Mouse (Mus musculus) stomach, embryonic 15.5 days (tissue): ENCODE results near the gene Ankrd1. TPM values are rescaled to one million over a fixed set of nuclear protein-coding genes. Genes with fewer than 3 reads are reported as not detected.

Source experiments
- ATAC-seq: fragments of 200-750 bp; cut with Nextera tagmentation; 2 replicates; pipeline ENCODE4 v1.8.0; 2017; ENCODE audit warnings: low read depth, moderate number of reproducible peaks, moderate TSS enrichment; ENCODE audit not compliant: insufficient read depth, low FRiP score
- H3K27ac ChIP-seq: fragments of 300-500 bp; sonication (generic); 2 replicates; pipeline ENCODE4 v1.5.1; 2015; ENCODE audit warnings: mild to moderate bottlenecking, inconsistent platforms
- H3K27me3 ChIP-seq: fragments of 300-500 bp; sonication (generic); replicated peaks from 2 replicates; pipeline ENCODE4 v1.6.1; 2015; ENCODE audit warnings: inconsistent platforms
- H3K36me3 ChIP-seq: fragments of 300-500 bp; sonication (generic); 2 replicates; pipeline ENCODE4 v1.6.1; 2015; ENCODE audit warnings: inconsistent platforms
- H3K4me1 ChIP-seq: fragments of 300-500 bp; sonication (generic); 2 replicates; pipeline ENCODE4 v1.6.1; 2015; ENCODE audit warnings: inconsistent platforms
- H3K4me2 ChIP-seq: fragments of 300-500 bp; sonication (generic); 2 replicates; pipeline ENCODE4 v1.6.1; 2015; ENCODE audit warnings: mild to moderate bottlenecking, inconsistent platforms
- H3K4me3 ChIP-seq: fragments of 300-500 bp; sonication (generic); replicated peaks from 2 replicates; pipeline ENCODE4 v1.5.1; 2015; ENCODE audit warnings: inconsistent platforms
- H3K9ac ChIP-seq: fragments of 300-500 bp; sonication (generic); 2 replicates; pipeline ENCODE4 v1.6.1; 2015; ENCODE audit warnings: inconsistent platforms
- H3K9me3 ChIP-seq: fragments of 300-500 bp; sonication (generic); 2 replicates; pipeline ENCODE4 v1.6.1; 2016; ENCODE audit warnings: inconsistent platforms
- WGBS: fragments of 180-500 bp; shearing (Covaris S2); methylation state at CpG from one replicate; pipeline ENCODE4 v1.1.7; 2015; 5-methylcytosine and 5-hydroxymethylcytosine counted together
- polyA plus RNA-seq: library from polyadenylated mRNA; unstranded; fragments of >200 nt; fragmentation: Nextera tagmentation; extraction: Ambion mirVana; gene quantifications from 2 replicates; pipeline ENCODE4 v1.2.1, GENCODE M21; 2015

Gene Ankrd1
- polyA plus RNA-seq, 1 experiment from 2014 or later = 0.30 TPM

DNA sequence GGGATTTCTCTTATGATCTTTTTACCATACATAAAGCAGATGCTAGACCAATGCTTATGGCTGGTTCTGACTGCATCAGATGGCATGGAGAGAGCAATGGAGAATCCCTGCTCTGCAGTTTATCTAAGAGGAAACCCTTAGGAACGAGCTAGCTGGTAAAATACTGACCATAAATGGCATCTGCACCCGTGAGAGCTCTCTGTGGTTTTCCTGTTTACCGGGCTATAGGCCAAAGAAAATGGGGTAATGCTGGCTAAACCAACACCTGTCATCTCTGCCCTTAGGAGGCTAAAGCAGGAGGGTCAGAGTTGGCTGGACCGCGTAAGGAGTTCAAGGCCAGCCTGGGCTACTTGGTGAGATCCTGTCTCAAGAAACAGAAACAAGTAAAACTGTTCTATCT, 16.0 kb downstream of the Ankrd1 start:
- 83% methylated on average over 5 of the region's 5 CpGs for WGBS
- H3K36me3 ChIP-seq = peaks cover 13% of the 10 kb centered on the region; the same call in 1 of the 2 replicates

DNA sequence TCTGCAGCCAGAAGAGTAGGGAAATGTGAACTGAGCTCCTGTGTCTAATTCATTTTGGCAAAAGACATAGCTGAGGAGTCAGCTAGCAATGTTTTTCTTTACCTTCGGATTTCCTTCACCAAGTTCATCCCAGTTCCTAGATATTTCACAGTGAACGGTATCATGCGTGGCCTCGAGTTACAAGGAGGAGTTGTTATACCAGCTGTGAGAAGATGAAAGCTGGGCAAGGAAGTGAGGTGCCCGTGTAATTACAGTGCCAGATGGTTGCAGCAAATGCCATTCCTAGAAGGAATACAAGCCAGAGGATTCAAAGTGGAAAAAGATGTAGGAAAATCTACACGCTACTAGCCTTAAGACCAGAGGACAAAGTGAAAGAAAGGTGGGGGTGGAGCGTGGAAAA, 21.0 kb downstream of the Ankrd1 start:
- no peak overlapping the region for H3K27ac ChIP-seq
- H3K4me3 ChIP-seq = no peak overlapping the region
- H3K4me2 ChIP-seq = no peak overlapping the region
- no peaks in the 10 kb centered on the region for H3K27me3 ChIP-seq
- 92% methylated on average over 7 of the region's 7 CpGs for WGBS
- H3K9ac ChIP-seq = no peak overlapping the region
- no peak for ATAC-seq
- peaks cover 29% of the 10 kb centered on the region for H3K36me3 ChIP-seq
- H3K9me3 ChIP-seq = no peaks in the 10 kb centered on the region
- no peaks in the 10 kb centered on the region for H3K4me1 ChIP-seq

More for the DNA sequence above, 16.0 kb downstream of the Ankrd1 start:
- no peak overlapping the region for H3K4me2 ChIP-seq
- no peak overlapping the region for H3K27ac ChIP-seq
- no peaks in the 10 kb centered on the region for H3K4me1 ChIP-seq
- no peak overlapping the region for H3K9ac ChIP-seq
- H3K9me3 ChIP-seq = no peaks in the 10 kb centered on the region
- no peaks in the 10 kb centered on the region for H3K27me3 ChIP-seq
- no peak overlapping the region for H3K4me3 ChIP-seq
- ATAC-seq = no peak

DNA sequence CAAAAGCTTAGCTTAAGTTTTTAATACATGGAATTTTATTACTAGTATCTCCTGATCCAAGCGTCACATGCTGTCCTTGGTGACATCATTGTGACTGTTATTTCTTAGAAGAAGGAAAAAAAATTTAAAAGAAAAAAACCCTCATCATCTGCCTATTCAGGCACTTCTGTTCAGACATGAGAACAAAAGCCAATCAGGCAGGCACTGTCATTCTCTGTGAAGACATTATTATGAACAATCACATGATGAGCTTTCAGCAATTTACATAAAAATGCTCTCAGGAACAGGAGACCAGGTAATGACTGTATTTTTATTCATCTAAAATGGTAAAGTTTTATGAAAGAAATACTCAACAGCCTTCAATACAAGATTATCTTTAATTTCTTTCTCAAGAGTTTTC, 21.6 kb downstream of the Ankrd1 start:
- H3K9ac ChIP-seq = no peak overlapping the region
- WGBS = 97% methylated on average over 1 of the region's 1 CpGs

DNA sequence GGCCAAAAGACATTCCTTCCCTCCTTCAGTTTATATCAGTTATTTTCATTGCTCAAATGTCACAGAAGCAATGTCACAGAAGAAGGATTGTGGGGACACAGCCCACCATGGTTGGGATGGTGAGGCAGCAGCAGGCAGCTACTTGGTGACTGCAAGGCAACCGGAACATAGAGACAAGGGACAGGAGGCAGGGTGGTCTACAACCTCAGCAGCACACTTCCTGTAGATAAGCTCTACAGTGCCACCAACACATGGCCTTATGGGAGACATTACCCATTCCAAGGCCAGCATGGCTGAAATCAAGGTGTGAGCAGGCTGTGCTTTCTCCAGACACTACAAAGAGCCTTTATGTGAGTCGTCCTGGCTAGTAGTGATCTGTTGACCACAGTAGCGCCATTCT, 22.7 kb downstream of the Ankrd1 start:
- WGBS = 84% methylated on average over 3 of the region's 3 CpGs
- ATAC-seq = no peak
- H3K9ac ChIP-seq = no peak overlapping the region
- no peaks in the 10 kb centered on the region for H3K9me3 ChIP-seq
- no peak overlapping the region for H3K27ac ChIP-seq
- peaks cover 29% of the 10 kb centered on the region for H3K36me3 ChIP-seq
- no peak overlapping the region for H3K4me2 ChIP-seq
- no peak overlapping the region for H3K4me3 ChIP-seq
- no peaks in the 10 kb centered on the region for H3K4me1 ChIP-seq
- H3K27me3 ChIP-seq = no peaks in the 10 kb centered on the region

More for the DNA sequence above, 21.6 kb downstream of the Ankrd1 start:
- no peaks in the 10 kb centered on the region for H3K4me1 ChIP-seq
- no peak overlapping the region for H3K27ac ChIP-seq
- H3K4me2 ChIP-seq = no peak overlapping the region
- ATAC-seq = no peak
- H3K9me3 ChIP-seq = no peaks in the 10 kb centered on the region
- no peaks in the 10 kb centered on the region for H3K27me3 ChIP-seq
- no peak overlapping the region for H3K4me3 ChIP-seq
- peaks cover 29% of the 10 kb centered on the region for H3K36me3 ChIP-seq

DNA sequence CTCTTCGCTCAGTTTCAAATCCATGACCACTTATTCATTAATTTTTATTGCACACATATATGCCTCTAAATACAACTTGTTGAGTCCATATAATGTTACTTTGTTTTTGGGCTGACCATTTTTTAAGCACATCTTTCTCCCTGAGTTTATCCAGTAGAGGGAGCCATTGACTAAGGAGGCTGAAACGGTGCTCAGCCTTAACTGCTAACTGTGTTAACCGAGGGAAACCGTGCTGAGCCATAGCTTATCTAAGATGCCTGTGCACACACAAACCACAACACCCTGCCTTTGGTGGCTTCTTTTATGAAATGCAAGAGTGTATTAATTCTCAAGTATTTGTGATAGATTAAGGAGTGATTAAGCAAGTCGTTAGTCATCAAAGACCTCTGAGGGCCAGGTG, 29.1 kb downstream of the Ankrd1 start:
- H3K27ac ChIP-seq = no peak overlapping the region
- no peak overlapping the region for H3K9ac ChIP-seq
- WGBS = 45% methylated on average over 5 of the region's 5 CpGs
- H3K36me3 ChIP-seq = peaks cover 18% of the 10 kb centered on the region
- no peaks in the 10 kb centered on the region for H3K4me1 ChIP-seq
- H3K4me3 ChIP-seq = no peak overlapping the region
- ATAC-seq = no peak
- no peaks in the 10 kb centered on the region for H3K27me3 ChIP-seq
- no peaks in the 10 kb centered on the region for H3K9me3 ChIP-seq
- no peak overlapping the region for H3K4me2 ChIP-seq

DNA sequence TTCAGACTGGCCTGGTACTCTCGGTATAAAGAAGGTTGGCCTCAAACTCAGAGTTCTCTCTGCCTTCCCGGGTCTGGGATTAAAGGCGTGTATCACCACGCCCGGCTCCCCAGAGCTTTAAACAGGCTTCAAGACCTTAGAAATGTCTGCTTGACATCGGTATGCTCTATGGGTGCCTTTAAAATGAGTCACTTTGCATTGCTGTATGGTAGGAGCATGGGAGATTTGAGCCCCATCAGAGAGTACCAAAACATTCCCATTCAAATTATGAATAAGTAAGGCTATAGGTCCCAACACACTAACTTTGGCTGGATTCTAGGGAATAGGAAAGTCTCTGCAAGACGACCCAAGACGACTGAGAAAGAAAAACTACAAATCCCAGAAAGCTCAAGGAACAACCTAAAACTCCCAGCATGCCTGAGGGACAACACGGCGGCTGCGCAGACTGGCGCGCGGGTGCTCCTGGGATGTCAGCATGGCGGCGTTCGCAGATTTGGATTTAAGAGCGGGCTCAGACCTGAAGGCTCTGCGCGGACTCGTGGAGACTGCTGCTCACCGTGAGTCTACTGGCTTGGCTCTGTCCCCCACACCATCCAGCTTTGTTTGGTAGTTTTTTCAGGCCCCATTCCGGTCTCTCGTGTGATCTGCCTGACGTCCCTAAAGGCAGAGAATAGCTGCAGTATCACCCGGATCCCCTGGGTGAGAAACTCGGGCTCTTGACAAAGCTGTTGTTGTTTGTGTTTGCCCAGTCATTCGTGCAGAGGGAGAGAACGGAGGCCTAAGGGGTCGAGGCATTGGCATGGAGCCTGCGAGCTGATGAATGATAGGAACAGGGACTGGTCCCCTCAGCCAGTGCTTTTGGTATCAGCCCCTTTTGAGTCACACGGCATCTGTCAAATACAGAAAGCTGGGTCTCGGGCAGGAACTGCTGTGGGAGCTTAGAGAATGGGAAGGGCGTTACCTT, 36.4 kb downstream of the Ankrd1 start, which contains the start of gene Rpp30:
Gene Rpp30, plus strand, starts transcription at position 455 of the 964 bp plus-strand sequence.
- WGBS = 2% methylated on average over 34 of the region's 34 CpGs
- H3K27me3 ChIP-seq = no peaks in the 10 kb centered on the region
- peaks cover 8% of the 10 kb centered on the region; the same call in 1 of the 2 replicates for H3K4me1 ChIP-seq
- H3K27ac ChIP-seq = peak within 1 kb of the TSS; percentile 3; the same call in 1 of the 2 replicates
- peak within 1 kb of the TSS; percentile 82 for H3K4me2 ChIP-seq
- peak within 1 kb of the TSS; percentile 63 for H3K4me3 ChIP-seq
- peak; percentile 94 for ATAC-seq
- no peaks in the 10 kb centered on the region for H3K9me3 ChIP-seq
- peak within 1 kb of the TSS; percentile 75 for H3K9ac ChIP-seq
- no peaks in the 10 kb centered on the region for H3K36me3 ChIP-seq

DNA sequence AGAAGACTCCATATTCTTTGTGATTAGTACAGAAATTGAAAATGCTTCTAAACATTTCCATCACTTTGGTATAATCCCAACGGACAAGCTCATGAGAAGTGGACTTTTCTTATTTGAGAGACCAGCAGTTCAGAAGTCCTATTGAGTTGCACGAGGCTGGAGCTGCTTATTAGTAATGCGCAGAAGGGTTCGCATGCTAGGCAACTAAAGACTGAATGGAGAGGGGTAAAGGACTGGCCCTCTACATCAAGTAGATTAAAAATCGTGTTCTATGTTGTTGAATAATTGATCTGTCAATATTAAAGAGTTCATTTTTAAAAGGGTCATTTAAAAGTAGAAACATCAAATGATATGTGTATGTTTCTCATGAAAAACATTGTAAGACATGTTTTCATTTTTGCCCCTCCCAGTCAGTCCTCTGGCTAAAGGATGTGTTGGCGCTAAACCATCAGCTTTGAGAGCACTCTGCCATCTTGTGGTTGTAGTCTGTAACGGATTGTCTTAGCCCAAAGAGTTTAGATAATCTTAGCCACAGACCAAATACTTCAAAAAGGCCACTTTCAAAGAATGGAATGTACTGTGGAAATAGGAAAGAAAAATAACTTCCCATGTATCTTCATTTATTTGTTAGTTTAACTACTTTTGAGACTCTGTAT, 37.2 kb downstream of the Ankrd1 start:
- H3K36me3 ChIP-seq = no peaks in the 10 kb centered on the region
- peak overlapping the region; percentile 63 for H3K4me3 ChIP-seq
- H3K9ac ChIP-seq = no peak overlapping the region
- no peaks in the 10 kb centered on the region for H3K27me3 ChIP-seq
- ATAC-seq = peak; percentile 59; the same call in 1 of the 2 replicates
- peak overlapping the region; percentile 82 for H3K4me2 ChIP-seq
- peaks cover 8% of the 10 kb centered on the region; the same call in 1 of the 2 replicates for H3K4me1 ChIP-seq
- 50% methylated on average over 7 of the region's 7 CpGs for WGBS
- H3K9me3 ChIP-seq = no peaks in the 10 kb centered on the region
- no peak overlapping the region; the same call in 1 of the 2 replicates for H3K27ac ChIP-seq

DNA sequence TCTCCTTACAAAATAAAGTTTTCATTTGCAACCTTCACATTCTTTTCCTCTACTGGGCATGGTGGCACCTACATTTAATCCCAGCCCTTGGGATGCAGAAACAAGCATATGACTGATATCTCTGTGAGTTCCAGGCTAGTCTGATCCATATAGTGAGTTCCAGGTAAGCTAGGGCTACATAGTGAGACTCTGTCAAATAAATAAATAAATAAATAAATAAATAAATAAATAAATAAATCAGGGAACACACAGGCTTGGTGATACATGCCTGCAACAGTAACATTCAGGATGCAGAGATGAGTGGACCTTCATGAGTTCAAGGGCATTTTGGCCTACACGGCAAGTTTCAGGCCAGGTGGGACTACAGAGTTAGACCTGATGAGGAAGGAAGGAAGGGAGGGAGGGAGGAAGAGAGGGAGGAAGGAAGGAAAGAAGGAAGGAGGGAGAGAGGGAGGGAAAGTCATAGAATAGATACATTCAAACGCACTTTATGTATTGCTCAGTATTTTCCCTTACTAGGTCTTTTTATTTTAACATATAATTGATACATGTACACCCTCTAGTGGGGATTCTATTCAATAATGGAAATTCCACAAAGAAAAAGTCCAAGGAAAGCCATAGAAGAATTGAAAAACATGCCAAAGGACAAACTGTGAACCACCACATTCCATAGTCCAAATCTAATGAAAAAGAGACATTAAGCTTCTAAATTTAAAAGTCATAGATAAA, 56.9 kb downstream of the Ankrd1 start:
- 73% methylated on average over 2 of the region's 2 CpGs for WGBS

More for the DNA sequence above, 56.9 kb downstream of the Ankrd1 start:
- Histone ChIP-seq H3K27me3 (peaks cover 8% of the 10 kb centered on the region; the same call in 1 of the 2 replicates), H3K9me3 (no peaks in the 10 kb centered on the region), H3K4me1 (no peaks in the 10 kb centered on the region), H3K4me3 (no peak overlapping the region), H3K36me3 (no peaks in the 10 kb centered on the region), H3K27ac (no peak overlapping the region), H3K9ac (no peak overlapping the region), H3K4me2 (no peak overlapping the region)
- no peak for ATAC-seq

Other genes with a start within 250 kb of the Ankrd1 start
- 0.08 and 0.09 TPM in 2 replicates for gene Htr7, start 62.6 kb downstream of the Ankrd1 start, polyA plus RNA-seq
- gene Rpp30, start 36.4 kb downstream of the Ankrd1 start, polyA plus RNA-seq = 60.3 and 66.9 TPM in 2 replicates
- 18.0 and 19.9 TPM in 2 replicates for gene Pcgf5, start 228.2 kb upstream of the Ankrd1 start, polyA plus RNA-seq